Mouse (Mus musculus) liver, adult (tissue): ENCODE results near the gene Rev1.

Experiments
- GATA4 ChIP-seq: IDR thresholded peaks from 2 replicates; pipeline ENCODE4 v1.6.1; 2014; ENCODE audit warnings: mild to moderate bottlenecking, low read length; ENCODE audit not compliant: insufficient replicate concordance

Gene Rev1

DNA sequence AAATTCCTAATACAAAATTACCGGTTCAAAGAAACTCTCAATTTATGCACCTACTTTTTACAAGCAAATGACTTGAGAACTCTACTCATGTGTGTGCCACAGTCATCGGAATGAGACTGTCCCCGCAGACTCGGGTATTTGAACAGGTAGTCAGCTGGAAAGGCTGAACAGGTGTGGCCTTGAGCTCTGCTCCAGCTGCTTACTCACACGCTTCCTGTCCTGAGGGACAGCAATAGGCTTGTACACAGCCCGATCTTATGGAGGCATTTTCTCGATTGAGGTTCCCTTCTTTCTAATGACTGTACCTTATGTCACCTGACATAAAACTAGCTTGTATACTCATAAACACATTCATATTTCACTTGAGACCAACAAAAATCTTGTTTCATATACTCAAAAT, 19.8 kb downstream of the Rev1 start:
- TF ChIP-seq GATA4: no peak

DNA sequence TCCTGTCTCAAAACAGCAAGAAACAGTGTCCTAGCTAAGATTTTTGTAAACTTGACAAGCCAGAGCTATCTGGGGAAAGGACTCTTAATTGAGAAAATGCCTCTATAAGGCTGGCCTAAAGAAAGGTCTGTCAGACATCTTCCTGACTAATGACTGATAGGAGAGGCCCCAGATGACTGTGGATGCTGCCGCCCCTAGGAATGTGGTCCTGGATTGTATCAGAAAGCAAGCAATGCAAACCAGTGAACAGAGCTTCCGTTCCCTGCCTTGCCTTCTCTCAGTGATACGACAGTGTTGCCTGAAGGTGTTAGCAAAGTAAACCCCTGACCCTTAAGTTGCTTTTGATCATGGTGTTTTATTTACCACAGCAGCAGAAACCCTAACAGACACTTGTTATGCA, 25.8 kb downstream of the Rev1 start:
- no peak for TF ChIP-seq GATA4

DNA sequence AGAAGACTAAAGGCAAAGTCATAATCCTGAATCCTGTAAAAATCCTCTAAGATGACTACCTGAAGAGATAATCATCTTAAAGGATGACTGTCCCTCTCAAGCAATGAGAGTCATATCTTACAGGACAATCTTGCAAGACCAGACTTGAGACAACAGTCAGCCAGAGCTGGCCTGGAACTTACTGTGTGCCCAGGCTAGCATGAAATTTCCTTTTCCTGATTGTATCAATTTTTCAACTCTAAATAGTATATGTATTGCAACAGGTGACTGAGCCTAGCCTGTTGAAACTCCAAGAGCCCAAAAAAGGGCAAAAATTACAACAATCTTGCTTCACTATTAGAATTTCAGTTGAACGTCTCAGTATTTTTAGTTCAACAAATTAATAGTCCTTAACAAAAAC, 26.4 kb downstream of the Rev1 start:
- no peak for TF ChIP-seq GATA4

DNA sequence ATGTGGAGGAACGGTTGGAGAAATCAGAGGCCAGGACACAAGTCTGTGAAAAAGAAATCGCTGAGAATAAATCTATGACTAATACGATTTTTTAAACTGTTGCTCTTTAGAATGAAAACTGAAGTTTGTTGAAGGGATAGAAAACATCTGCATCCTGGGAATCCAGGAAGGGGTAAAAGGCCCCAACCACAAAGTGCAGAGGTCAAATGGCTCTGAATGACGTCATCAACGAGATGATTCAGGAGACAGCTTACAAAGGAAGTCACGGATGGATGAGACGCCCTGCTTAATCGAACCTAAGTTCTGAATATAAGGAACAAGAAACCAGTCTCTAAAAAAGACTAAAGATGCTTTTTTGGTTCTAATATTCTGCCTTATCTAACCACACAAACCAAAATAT, 48.3 kb downstream of the Rev1 start:
- TF ChIP-seq GATA4: no peak

DNA sequence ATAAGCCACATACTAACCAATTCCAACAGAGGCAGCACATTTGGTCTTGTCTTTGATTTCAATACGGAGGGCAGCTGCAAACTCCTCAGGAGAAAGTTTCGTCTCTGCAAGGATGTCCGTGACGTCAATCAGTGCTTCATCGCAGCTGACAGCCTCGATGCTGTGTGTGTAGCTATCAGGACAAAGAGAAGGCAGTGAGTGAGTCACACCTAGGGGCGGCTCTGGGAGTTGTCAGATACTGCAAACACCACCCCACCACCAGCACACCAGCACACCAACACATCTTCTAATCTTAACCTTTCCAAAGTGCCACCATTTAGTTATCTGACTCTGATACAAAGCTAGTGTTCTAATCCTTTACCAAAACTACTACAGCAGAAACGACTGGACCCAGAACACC, 58.3 kb downstream of the Rev1 start:
- no peak for TF ChIP-seq GATA4

DNA sequence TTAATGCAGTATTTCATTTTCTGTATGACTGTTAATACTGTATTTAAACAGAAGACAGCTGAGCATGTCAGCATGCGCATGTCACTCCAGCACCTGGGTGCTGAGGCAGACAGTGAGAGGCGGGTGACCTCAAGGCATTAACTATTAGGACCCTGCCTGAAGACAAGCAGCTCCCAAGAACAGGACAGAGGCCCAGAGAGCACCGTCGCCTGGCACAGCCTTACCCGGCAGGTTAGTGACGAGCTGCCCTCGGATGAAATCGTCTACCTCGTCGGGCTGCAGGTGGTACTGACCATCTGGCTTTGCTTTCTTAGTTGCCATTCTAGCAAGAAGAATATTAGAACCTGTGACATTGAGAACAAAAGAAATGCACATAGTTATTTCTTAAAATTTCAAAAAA, 62.3 kb downstream of the Rev1 start:
- TF ChIP-seq GATA4: no peak

DNA sequence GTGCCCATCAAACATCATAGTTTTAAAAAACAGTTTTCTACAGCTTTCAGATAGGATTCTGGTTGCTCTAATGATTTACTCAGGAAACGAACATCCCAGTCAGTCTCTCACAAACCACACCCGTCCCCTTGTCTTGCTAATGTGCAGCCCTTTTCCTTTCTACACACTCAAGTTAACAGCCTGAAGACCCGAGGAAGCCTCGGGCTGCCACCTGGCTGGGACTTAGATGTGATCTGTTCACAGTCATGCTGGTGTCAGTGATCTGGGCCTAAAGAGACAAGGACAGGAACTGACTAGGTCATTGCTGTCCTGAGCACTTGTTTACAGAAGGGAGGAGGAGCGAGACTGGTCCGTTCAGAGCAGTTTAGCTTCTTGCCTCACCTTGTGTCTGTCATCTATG, 71.2 kb downstream of the Rev1 start:
- no peak for TF ChIP-seq GATA4

DNA sequence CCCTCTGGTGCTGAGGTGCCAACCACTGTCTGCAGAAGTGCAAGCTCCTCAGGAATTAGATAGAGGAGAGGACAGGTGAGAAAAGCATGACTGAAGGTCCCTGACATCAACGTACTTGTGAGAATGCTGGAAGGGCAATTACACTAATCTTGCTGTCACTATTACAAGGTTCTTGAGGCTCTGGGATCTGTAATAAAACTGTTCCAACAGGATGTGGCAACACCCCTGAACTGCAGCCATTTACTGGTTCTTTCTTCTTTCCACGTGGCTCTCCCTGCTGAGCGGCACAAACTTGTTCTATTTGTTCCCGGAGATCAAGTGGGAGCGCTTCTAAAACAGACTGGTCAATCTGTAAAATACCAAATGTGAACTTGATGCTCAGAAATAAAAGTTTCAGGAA, 74.4 kb downstream of the Rev1 start:
- no peak for TF ChIP-seq GATA4

DNA sequence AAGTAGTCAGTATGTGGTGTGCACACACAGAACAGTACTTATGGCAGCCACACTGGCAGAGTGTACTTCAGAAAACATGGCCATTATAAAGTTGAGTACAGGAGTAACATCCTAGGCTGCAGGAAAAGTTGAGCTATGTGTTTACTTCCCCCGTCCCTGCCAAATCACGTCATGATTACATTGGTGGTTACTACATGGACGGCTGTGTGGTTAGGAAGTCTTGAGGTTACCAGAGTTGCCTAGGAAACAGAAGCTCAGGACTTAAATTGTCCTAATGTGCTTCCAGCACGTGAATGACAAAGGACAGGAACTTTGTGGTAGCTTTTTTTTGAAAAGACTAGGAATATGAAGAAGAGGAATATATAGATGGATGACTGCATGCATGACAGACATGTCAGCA, 80.0 kb downstream of the Rev1 start:
- TF ChIP-seq GATA4: no peak

DNA sequence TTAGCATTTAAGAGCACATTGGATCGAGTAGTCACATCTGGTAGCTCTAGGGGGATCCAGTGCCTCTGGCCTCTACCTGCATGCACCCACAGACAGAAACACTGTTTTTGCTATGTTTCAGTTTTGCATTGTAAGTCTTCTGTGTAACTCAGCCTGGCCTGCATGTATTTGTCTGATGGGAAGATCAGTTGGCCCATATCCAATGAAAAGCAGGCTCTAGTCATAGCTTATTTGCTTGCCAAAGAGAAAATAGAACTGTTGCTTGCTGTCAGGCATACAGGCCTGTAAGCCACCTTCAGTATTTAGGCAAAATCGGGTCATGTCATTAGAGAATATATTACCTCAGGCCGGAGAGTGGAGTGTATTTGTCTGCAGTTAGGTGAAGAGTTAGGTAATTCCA, 81.5 kb downstream of the Rev1 start:
- TF ChIP-seq GATA4: no peak

DNA sequence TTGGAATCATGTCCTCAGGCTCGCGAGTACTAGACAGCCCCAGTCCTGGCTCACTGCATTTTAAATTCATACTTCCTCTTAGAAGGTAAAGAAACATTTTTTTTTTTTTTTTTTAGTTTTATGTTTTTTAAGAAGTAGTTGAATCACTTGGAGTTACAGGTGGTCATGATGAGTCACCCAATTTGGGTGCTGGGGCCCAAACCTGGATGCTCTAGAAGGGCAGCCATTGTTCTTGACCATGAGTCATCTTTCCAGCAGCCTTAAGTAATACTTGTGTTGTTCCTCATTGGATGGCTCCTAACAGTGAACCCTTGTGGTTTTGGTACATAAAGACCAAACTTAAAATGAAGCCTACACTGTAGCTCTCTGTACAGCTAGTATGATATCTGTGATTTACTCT, 90.7 kb downstream of the Rev1 start:
- TF ChIP-seq GATA4: no peak

DNA sequence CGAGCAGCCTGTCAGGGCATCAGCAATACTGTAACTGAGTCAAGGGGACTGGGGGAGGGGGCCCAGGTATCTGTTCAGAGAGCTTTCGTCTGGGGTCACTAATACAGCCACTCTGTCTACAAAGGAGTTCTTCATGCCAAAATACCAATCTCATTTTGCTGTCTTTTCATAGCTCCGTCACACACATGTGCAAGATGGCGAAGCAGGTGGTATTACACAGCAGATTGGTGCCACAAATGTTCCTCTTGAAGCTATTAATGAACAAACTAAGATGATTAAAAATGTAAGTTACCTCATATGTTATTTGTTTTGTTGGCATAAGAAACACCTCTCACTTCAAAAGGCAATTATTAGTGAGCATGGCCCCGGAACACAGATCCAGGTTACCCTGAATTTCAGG, 92.2 kb downstream of the Rev1 start:
- TF ChIP-seq GATA4: no peak

DNA sequence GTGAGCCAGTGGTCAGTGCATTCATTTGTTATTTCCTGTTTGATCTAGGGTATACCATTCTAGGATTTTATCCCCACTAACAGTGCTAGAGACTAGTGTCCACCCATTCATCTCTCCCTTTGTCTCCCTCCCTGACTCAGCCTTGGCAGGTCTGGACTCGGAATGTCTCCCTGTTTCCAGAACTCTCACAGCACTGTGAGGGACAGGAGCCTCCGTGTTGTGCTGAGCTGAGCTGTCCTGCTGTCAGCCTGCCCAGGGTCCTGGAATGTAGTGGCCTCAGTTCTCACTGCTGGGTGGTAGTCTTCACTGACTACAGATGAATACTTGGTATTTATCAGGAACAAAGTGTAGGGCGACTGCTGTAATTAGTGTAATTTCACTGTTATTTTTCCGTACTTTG, 94.1 kb downstream of the Rev1 start:
- TF ChIP-seq GATA4: no peak

DNA sequence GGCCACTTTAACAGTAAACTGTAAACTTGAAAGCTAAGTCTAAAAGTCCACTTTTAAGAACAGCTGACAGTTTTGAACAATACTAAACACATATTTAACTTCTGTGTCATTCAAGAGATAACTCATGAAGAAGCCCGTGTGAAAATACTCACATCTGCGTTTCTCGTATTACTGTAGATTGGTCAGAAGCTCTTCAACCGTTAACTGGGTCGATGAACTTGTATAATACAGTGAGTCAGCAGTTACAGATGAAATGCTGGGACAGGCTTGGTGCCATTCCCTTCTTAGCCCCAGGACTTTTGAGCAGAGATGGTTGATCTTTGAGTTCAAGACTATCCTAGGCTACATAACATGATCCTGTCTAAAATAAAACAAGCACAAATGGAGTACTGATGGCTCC, 98.2 kb downstream of the Rev1 start:
- TF ChIP-seq GATA4: no peak

DNA sequence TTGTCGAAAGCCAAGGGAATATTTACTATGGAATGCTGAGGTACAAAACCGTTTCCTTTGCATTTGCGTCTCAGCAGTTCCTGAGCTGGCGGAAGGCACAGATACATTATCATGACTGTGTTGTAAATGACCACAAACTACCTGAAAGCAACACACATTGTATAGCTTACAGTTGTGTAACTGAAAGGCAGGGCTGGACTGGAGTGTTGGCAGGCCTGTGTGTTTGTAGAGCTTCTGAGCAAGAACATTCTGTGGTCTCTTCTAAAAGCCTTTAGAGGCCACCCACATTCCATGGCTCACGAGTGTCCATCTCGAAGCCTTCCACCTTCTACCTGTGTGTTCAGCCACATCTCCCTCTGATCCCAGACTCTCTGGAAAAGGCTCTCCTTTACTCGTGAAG, 102.3 kb downstream of the Rev1 start:
- TF ChIP-seq GATA4: no peak

DNA sequence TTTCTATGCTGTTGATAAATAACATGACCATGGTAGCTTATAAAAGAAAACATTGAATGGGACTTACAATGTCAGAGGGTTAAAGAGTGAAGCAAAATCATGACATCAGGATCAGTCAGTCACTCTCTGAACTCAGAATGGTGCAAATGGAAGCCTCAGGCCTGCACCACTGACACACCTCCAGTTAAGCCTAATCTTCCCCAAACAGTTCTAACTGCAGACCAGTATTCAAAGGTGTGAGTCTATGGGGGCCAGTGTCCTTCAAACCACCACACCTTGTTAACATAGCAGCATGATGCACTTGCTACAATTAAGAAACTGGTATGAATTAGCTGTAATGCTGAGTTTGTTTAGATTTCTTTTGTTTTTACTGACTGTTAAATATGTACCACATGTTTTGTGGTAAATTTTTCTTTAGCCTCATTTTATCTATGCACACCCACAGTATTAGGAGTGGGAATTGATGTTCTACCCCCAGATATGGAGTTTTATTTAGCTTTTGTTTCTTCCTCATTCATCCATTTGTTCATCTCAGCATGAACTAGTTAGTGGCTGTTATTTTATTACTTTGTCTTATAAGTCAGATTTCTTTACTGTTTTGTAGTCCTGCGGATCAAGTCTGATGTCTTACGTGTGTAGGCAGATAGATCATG, 114.9 kb downstream of the Rev1 start:
- TF ChIP-seq GATA4: no peak

DNA sequence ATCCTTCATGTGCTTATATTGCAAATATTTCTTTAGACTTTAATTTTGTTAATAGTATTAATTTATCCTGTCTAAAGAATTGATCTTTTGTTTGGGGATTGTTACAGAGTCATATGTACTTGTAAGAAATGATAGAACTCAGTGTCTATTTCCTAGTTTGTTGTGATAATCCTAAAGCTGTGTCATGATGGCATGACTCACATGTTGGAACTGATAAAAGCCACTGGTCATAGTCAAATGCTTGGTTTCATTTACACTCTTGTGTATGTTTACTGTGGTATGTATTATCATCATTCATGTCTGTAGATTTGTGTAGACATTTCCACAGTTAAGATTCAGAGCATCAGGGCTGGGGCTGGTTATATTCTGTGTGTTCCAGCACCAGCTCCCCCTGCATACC, 117.1 kb downstream of the Rev1 start:
- TF ChIP-seq GATA4: no peak

DNA sequence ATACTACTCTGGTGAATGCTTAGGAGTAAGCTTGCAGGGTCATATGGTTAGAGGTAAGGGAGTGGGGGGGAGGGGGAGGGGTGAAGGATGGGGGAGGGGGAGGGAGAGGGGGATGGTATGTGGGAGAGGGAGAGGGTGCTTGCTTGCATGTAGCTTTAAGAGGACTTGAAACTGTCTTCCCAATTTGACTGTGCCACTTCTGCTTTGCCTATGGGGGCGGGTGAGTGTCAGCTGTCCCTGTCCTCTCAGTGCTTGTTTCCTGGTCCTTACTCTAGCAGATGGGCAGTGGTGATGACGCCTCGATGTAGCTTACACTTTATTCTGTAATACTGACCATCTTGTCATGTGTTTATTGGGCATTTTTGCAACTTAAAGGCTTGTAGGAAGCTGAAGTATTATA, 117.5 kb downstream of the Rev1 start:
- no peak for TF ChIP-seq GATA4
